Mouse (Mus musculus): Measurements from ENCODE around the gene Pex3. TPM values are rescaled to one million over a fixed set of nuclear protein-coding genes. Genes with fewer than 3 reads are reported as not detected.

Pex3 gene
- polyA plus RNA-seq, 1 experiment from 2014 or later, result 31.3 TPM

- H3K9me3 ChIP-seq (ENCODE audit: control insufficient read depth, low read length), result no peaks in the 10 kb centered on the region
- ATAC-seq (ENCODE audit: low read depth) (no peak), DNase-seq (ENCODE audit: low spot score) (no peak)
- no peak overlapping the region for H3K4me3 ChIP-seq (ENCODE audit: low read depth, low read length)
- H3K4me1 ChIP-seq (ENCODE audit: control insufficient read depth, insufficient read depth, low read length), result no peaks in the 10 kb centered on the region
- no peaks in the 10 kb centered on the region for H3K36me3 ChIP-seq (ENCODE audit: control insufficient read depth, insufficient read depth, low read length)
- 70% methylated on average over 4 of the region's 4 CpGs for WGBS
- H3K27ac ChIP-seq (replicated peaks; ENCODE audit: low read depth, low read length), result no peak overlapping the region
- H3K27me3 ChIP-seq (replicated peaks; ENCODE audit: control insufficient read depth, insufficient read depth, low read length), result no peaks in the 10 kb centered on the region
- H3K4me2 ChIP-seq (ENCODE audit: low read depth, low read length), result no peak overlapping the region
- no peak overlapping the region for H3K9ac ChIP-seq (ENCODE audit: low read depth, low read length)
Measured at GRCm38 (mm10) chr10:13485958-13486357, 67.0 kb downstream of the Pex3 start.

- Histone ChIP-seq H3K9ac (ENCODE audit: low read depth, low read length) (no peak overlapping the region), H3K4me1 (ENCODE audit: control insufficient read depth, insufficient read depth, low read length) (peaks cover 7% of the 10 kb centered on the region; the same call in 1 of the 2 replicates), H3K4me2 (ENCODE audit: low read depth, low read length) (no peak overlapping the region), H3K36me3 (ENCODE audit: control insufficient read depth, insufficient read depth, low read length) (no peaks in the 10 kb centered on the region), H3K27ac (replicated peaks; ENCODE audit: low read depth, low read length) (no peak overlapping the region), H3K9me3 (ENCODE audit: control insufficient read depth, low read length) (no peaks in the 10 kb centered on the region), H3K27me3 (replicated peaks; ENCODE audit: control insufficient read depth, insufficient read depth, low read length) (peaks cover 3% of the 10 kb centered on the region; the same call in 1 of the 2 replicates), H3K4me3 (ENCODE audit: low read depth, low read length) (no peak overlapping the region)
- DNase-seq (ENCODE audit: low spot score) (peak; percentile 51), ATAC-seq (ENCODE audit: low read depth) (no peak)
- 64% methylated on average over 6 of the region's 6 CpGs for WGBS
Measured at GRCm38 (mm10) chr10:13479341-13479740, 73.6 kb downstream of the Pex3 start.

- Histone ChIP-seq H3K4me1 (ENCODE audit: control insufficient read depth, insufficient read depth, low read length) (peaks cover 11% of the 10 kb centered on the region), H3K9ac (ENCODE audit: low read depth, low read length) (no peak overlapping the region), H3K36me3 (ENCODE audit: control insufficient read depth, insufficient read depth, low read length) (no peaks in the 10 kb centered on the region), H3K4me2 (ENCODE audit: low read depth, low read length) (peak overlapping the region; percentile 100; the same call in 1 of the 2 replicates), H3K4me3 (ENCODE audit: low read depth, low read length) (peak overlapping the region; percentile 66; the same call in 1 of the 2 replicates), H3K27me3 (replicated peaks; ENCODE audit: control insufficient read depth, insufficient read depth, low read length) (peaks cover 18% of the 10 kb centered on the region), H3K27ac (replicated peaks; ENCODE audit: low read depth, low read length) (no peak overlapping the region), H3K9me3 (ENCODE audit: control insufficient read depth, low read length) (no peaks in the 10 kb centered on the region)
- DNase-seq (ENCODE audit: low spot score) (no peak), ATAC-seq (ENCODE audit: low read depth) (no peak)
- WGBS, result 20% methylated on average over 7 of the region's 7 CpGs
Measured at GRCm38 (mm10) chr10:13475121-13475520, 77.8 kb downstream of the Pex3 start.

GRCm38 (mm10) chr10:13474568-13474955 lies 78.4 kb downstream of the Pex3 start:
- DNase-seq (ENCODE audit: low spot score), result no peak

More at GRCm38 (mm10) chr10:13474568-13474955, 78.4 kb downstream of the Pex3 start:
- ATAC-seq (ENCODE audit: low read depth), result 0 out of 2 replicates have a peak, but pooled peaks have one; percentile 9
- H3K36me3 ChIP-seq (ENCODE audit: control insufficient read depth, insufficient read depth, low read length), result no peaks in the 10 kb centered on the region
- H3K4me2 ChIP-seq (ENCODE audit: low read depth, low read length), result peak overlapping the region; percentile 100
- WGBS, result 5% methylated on average over 9 of the region's 10 CpGs
- H3K4me3 ChIP-seq (ENCODE audit: low read depth, low read length), result peak overlapping the region; percentile 66
- H3K9ac ChIP-seq (ENCODE audit: low read depth, low read length), result peak overlapping the region; percentile 81
- peaks cover 11% of the 10 kb centered on the region for H3K4me1 ChIP-seq (ENCODE audit: control insufficient read depth, insufficient read depth, low read length)
- no peaks in the 10 kb centered on the region for H3K9me3 ChIP-seq (ENCODE audit: control insufficient read depth, low read length)
- H3K27me3 ChIP-seq (replicated peaks; ENCODE audit: control insufficient read depth, insufficient read depth, low read length), result peaks cover 18% of the 10 kb centered on the region
- no peak overlapping the region for H3K27ac ChIP-seq (replicated peaks; ENCODE audit: low read depth, low read length)

Other genes with a start within 250 kb of the Pex3 start
- gene Phactr2, start 78.7 kb downstream of the Pex3 start, polyA plus RNA-seq (2014; fragmentation: Nextera tagmentation; extraction: Ambion mirVana), result 37.8 and 39.9 TPM in 2 replicates
- gene Fuca2, start 53.6 kb downstream of the Pex3 start, polyA plus RNA-seq (2014; fragmentation: Nextera tagmentation; extraction: Ambion mirVana), result 63.4 and 64.3 TPM in 2 replicates
- gene Adat2, start 248 bp downstream of the Pex3 start, polyA plus RNA-seq (2014; fragmentation: Nextera tagmentation; extraction: Ambion mirVana), result 4.1 and 4.9 TPM in 2 replicates